Mouse (Mus musculus) lung, adult 10 weeks (tissue): Measurements from ENCODE around the gene Metap2. TPM values are rescaled to one million over a fixed set of nuclear protein-coding genes. Genes with fewer than 3 reads are reported as not detected.

Experiments used
- polyA plus RNA-seq: library from polyadenylated mRNA; stranded (reverse); fragments of 350-450 nt; fragmentation: Illumina TruSeq; extraction: RNeasy Lipid Tissue Mini Kit (QIAGEN cat#74804); gene quantifications from one replicate; pipeline ENCODE4 v1.2.3, GENCODE M21; 2014; ENCODE audit warnings: low read depth, low replicate concordance; ENCODE audit not compliant: insufficient read depth

Gene Metap2
- 92.0 TPM for polyA plus RNA-seq

GRCm38 (mm10) chr10:93897043-93897646, at the start of gene Metap2:
Gene Metap2 (minus strand): TSS chr10:93897093.

GRCm38 (mm10) chr10:93830931-93831729, 65.8 kb downstream of the Metap2 start, which contains the start of gene Usp44:
Gene Usp44 (plus strand): TSS chr10:93831555.

Other genes with a start within 250 kb of the Metap2 start
- gene Usp44, start 65.5 kb downstream of the Metap2 start, polyA plus RNA-seq: 0.27 TPM
- 5.6 TPM for gene Vezt, start 138.7 kb upstream of the Metap2 start, polyA plus RNA-seq
- 2.6 TPM for gene Fgd6, start 138.9 kb upstream of the Metap2 start, polyA plus RNA-seq